Mouse (Mus musculus): Measurements from ENCODE around the gene Pitx1.

The Pitx1 gene

GRCm38 (mm10) chr13:55784268-55784667 lies 51.7 kb downstream of the Pitx1 start, which contains the start of gene Catsper3:
Gene Catsper3 (plus strand): TSS chr13:55784568.
- DNase-seq (ENCODE audit: low spot score in 2 of 2) = no peak

GRCm38 (mm10) chr13:55775056-55775455 lies 60.9 kb downstream of the Pitx1 start:
- no peak for DNase-seq (ENCODE audit: low spot score in 2 of 2)

Data from urinary bladder, postnatal 36 days (tissue).